Mouse (Mus musculus) liver, adult 2 months (tissue): ENCODE measurements at regions not wholly inside any gene's neighbourhood (a gene's known extent, or its start where the extent isn't known, plus 50 kb on each side); places are given as distances from the start of the nearest gene placed in this dataset.
"Not testable (repeated sequence)": the region's sequence is repeated elsewhere in the genome, so short reads cannot be mapped to it uniquely, and the experiment has no call there.

Source experiments
- DNase-seq: peaks from one replicate; pipeline ENCODE4 v3.0.0-alpha.2; 2011; ENCODE audit warnings: low read depth, low spot score; ENCODE audit errors: extremely low read depth
- H3K27ac ChIP-seq: fragments of 200-500 bp; replicated peaks from 2 replicates; pipeline ENCODE4 v1.5.1; 2012; ENCODE audit warnings: low read depth, mild to moderate bottlenecking, control low read depth, inconsistent platforms, low read length; ENCODE audit not compliant: insufficient read depth
- H3K27me3 ChIP-seq: fragments of 200-500 bp; 2 replicates; pipeline ENCODE4 v1.6.1; 2012; ENCODE audit warnings: mild to moderate bottlenecking, moderate library complexity, low read length, inconsistent platforms; ENCODE audit not compliant: control insufficient read depth, insufficient read depth
- H3K36me3 ChIP-seq: fragments of 200-500 bp; 2 replicates; pipeline ENCODE4 v1.6.1; 2012; ENCODE audit warnings: low read length, inconsistent platforms; ENCODE audit not compliant: control insufficient read depth, insufficient read depth
- H3K4me1 ChIP-seq: fragments of 200-500 bp; 2 replicates; pipeline ENCODE4 v1.6.1; 2011; ENCODE audit warnings: low read length; ENCODE audit not compliant: control insufficient read depth, insufficient read depth
- H3K4me3 ChIP-seq: fragments of 200-500 bp; 2 replicates; pipeline ENCODE4 v1.5.1; 2011; ENCODE audit warnings: low read depth, mild to moderate bottlenecking, control low read depth, low read length, moderate library complexity; ENCODE audit not compliant: insufficient read depth
- H3K79me2 ChIP-seq: fragments of 200-500 bp; 2 replicates; pipeline ENCODE4 v1.6.1; 2012; ENCODE audit warnings: inconsistent platforms, mild to moderate bottlenecking, low read length, moderate library complexity; ENCODE audit not compliant: control insufficient read depth, insufficient read depth
- H3K9ac ChIP-seq: fragments of 200-500 bp; 2 replicates; pipeline ENCODE4 v1.6.1; 2012; ENCODE audit warnings: low read depth, mild to moderate bottlenecking, control low read depth, inconsistent platforms, low read length
- CTCF ChIP-seq: fragments of 200-500 bp; IDR thresholded peaks from 2 replicates; pipeline ENCODE4 v1.5.1; 2011; ENCODE audit warnings: low read depth, low read length, control low read depth
- POLR2A ChIP-seq: fragments of 200-500 bp; IDR thresholded peaks from 2 replicates; pipeline ENCODE4 v1.6.1; 2011; ENCODE audit warnings: low read length, control low read depth; ENCODE audit not compliant: insufficient read depth; ENCODE audit errors: extremely low read depth
- WGBS: fragments of 180-500 bp; shearing (Covaris S2); methylation state at CpG from one replicate; pipeline ENCODE4 v1.1.7; 2018; 5-methylcytosine and 5-hydroxymethylcytosine counted together

- DNase-seq: peak; percentile 22
- Histone ChIP-seq H3K27ac (no peak overlapping the region), H3K79me2 (no peaks in the 10 kb centered on the region), H3K4me1 (no peaks in the 10 kb centered on the region; the same call in 1 of the 2 replicates), H3K4me3 (no peak overlapping the region), H3K27me3 (no peaks in the 10 kb centered on the region), H3K36me3 (no peaks in the 10 kb centered on the region), H3K9ac (no peak overlapping the region)
- 74% methylated on average over 3 of the region's 3 CpGs for WGBS
- TF ChIP-seq POLR2A (no peak), CTCF (no peak)
These were observed 120.5 kb upstream of the Fhl2 start for GRCm38 (mm10) chr1:43317076-43317871.

DNA sequence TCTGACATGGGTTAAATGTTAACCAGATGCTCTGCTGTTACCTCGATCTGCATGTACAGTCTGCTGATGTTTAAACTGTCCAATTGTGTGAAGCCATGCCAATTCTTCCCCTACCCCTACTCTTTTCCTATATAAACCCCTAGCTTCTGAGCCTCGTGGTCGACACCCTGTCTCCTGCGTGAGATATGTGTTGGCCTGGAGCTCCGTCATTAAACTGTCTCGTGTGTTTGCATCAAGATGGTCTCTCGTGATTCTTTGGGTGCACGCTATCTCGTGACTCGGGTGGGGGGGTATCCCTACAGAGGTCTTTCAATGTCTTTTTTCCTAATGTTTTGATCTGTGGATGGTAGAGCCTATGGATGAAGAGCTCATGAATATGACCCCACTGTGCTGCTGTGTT is 110.9 kb upstream of the Nck2 start:
- not testable (repeated sequence) for H3K4me1 ChIP-seq, H3K4me3 ChIP-seq, H3K27me3 ChIP-seq, DNase-seq, H3K27ac ChIP-seq, H3K79me2 ChIP-seq, H3K9ac ChIP-seq, H3K36me3 ChIP-seq
- 96% methylated on average over 10 of the region's 10 CpGs for WGBS

DNA sequence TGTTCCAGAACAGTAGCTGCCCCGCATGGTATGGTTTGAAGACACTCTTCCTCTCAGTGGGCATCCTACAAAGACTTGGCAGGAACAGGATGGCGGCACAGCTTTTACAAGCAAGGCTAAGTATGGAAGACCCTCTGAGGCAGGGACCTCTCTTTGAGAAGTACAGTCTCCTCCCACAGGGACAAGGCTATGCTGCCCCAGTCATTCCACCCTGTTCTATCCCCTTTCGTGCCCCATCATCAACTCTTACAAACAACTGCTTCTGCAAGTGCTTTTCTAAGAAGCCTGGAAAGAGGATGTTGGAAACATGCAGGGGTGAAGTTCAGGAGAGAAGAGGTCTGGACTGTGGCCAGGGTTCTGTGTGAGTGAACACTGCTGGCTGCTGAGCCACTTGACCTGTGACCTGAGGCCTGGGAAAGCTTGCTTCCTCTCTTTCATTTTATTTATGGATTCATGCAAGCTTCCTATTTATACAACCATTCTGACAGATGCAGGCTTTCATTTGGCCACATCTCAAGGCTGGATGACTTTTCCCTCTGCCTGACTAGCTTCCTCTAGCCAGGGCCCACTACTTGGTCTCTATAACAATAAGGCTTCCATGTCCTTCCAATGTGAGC is 107.1 kb upstream of the Nck2 start:
- TF ChIP-seq CTCF: no peak
- TF ChIP-seq POLR2A: no peak
- H3K36me3 ChIP-seq: no peaks in the 10 kb centered on the region
- DNase-seq: peak; percentile 57
- no peaks in the 10 kb centered on the region for H3K4me1 ChIP-seq
- 81% methylated on average over 3 of the region's 3 CpGs for WGBS
- no peak overlapping the region for H3K9ac ChIP-seq
- H3K27ac ChIP-seq: no peak overlapping the region
- H3K27me3 ChIP-seq: no peaks in the 10 kb centered on the region
- H3K79me2 ChIP-seq: no peaks in the 10 kb centered on the region
- no peak overlapping the region for H3K4me3 ChIP-seq

GRCm38 (mm10) chr1:43338096-43338915 is 106.1 kb upstream of the Nck2 start:
- no peaks in the 10 kb centered on the region for H3K36me3 ChIP-seq
- TF ChIP-seq POLR2A: no peak
- TF ChIP-seq CTCF: no peak
- no peak overlapping the region for H3K4me3 ChIP-seq
- no peaks in the 10 kb centered on the region for H3K79me2 ChIP-seq
- H3K9ac ChIP-seq: no peak overlapping the region
- WGBS: 78% methylated on average over 6 of the region's 6 CpGs
- peak; percentile 13 for DNase-seq
- no peaks in the 10 kb centered on the region for H3K4me1 ChIP-seq
- no peaks in the 10 kb centered on the region for H3K27me3 ChIP-seq
- no peak overlapping the region for H3K27ac ChIP-seq

- Histone ChIP-seq H3K27me3 (no peaks in the 10 kb centered on the region), H3K36me3 (no peaks in the 10 kb centered on the region), H3K9ac (no peak overlapping the region), H3K27ac (no peak overlapping the region), H3K4me1 (no peaks in the 10 kb centered on the region), H3K4me3 (no peak overlapping the region), H3K79me2 (no peaks in the 10 kb centered on the region)
- WGBS: 93% methylated on average over 2 of the region's 2 CpGs
- TF ChIP-seq POLR2A: no peak
- TF ChIP-seq CTCF: no peak
- DNase-seq: no peak
These were observed 101.5 kb upstream of the Nck2 start for GRCm38 (mm10) chr1:43342848-43343247.
